Mouse (Mus musculus) lung, postnatal 14 days (tissue): ENCODE results near the gene Txk.

Experiments
- DNase-seq: peaks from one replicate; pipeline ENCODE4 v3.0.0; 2021

The Txk gene

DNA sequence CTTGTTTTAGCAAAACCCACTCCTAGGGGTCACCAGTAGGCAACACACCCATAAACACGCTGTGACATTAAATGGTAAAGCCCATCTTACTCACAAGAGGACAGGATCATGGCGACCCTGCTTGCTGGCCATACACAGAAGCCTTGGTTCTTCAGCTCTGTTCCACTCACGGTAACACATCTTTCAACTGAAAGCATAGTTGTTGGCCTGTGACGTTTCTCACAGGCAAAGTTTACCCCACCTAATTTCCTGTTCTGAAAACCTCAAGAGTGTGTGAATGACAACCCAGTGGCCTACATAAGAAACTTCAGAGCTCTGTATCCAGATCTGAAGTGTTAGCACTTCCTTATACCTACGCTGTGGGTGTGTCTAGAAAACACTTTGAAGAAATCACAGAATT, at the start of gene Txk:
Gene Txk (minus strand): TSS at position 193 of the 400 bp plus-strand sequence.
- DNase-seq, result no peak

- DNase-seq, result no peak
Measured at GRCm38 (mm10) chr5:72798563-72798962, 46.0 kb upstream of the Txk start.

DNA sequence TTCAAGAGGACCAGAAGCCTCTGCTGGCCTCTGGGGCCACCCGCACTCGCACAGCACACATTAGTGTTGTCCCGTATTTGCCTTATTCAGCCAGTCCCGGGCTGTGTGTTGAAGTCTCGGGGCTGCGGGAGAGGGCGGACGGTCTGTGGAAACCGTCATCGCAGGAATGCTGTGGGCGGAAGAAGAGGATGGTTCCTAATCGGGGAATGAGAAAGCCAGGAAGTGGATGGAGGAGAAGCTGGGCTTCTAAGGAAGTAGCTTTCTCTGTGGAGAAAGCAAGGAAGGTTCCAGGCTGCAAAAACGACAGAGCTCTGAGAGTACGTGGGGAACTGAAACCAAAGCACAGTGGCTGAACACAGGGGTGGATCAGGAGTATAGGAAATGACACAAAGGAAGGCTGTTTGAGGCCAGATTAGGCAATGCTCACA, 43.6 kb upstream of the Txk start:
- peak; percentile 42 for DNase-seq

DNA sequence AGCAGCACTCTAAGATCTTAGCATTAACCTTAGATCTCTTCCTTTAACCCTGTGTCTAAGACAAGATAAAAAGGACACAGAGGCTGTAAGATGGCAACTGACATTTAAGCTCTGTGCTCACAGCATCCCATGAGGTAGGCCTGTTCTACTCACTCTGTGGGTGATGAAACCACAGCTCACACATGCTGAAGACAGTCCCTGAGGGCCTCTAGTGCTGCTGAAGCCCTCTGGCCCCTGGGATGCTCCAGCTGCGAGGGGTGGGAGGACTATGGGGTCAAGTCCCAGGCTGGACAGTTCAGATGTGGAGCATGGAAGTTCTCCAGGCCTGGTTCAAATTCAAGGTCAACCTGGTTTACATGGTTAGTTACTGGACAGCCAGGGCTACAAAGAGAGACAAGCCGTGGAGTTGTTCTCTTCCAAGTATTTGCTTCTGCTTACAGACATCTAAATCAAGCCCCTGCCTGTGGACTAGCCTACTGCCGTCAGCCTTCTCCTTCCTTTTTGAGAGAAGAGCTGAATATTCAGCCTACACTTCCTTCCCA, 40.8 kb upstream of the Txk start:
- DNase-seq, result no peak

- no peak for DNase-seq
Measured at GRCm38 (mm10) chr5:72791789-72792188, 39.2 kb upstream of the Txk start.

DNA sequence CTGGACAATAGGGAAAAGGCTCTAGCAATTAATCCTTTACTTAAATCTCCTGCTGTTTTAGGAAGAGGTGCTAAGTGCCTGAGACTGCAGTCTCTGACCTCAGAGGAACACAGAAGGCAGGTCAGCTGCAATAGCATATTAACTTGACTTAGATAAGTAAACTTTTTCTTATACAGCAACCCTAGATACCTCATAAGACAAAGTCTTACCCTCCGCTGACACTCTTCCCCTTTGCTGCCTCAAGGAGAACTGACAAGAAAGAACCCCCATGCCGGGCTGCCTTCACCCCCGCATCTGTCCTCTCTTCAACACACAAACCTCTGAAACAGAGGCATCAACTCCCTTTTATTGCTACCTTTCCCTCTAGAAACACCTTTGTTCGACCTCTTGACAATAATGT, 38.8 kb upstream of the Txk start:
- DNase-seq, result no peak

DNA sequence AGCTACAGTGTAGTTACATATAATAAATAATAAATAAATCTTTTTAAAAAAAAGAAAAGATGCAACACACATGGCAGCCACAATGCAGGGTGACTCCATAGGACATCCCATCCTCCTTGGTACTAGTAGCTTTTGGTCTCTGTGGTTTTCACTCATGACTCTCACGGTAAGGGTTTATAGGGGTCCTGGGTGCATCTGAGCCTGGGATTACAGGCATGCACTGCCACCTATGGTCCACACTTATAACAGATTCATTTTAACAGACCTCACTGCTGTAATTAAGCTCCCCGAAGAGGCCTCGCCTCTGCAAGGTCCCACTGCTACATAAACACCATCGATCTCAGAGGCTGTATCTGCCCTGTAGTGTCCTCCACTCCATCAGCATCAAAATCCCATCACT, 32.9 kb upstream of the Txk start:
- no peak for DNase-seq

DNA sequence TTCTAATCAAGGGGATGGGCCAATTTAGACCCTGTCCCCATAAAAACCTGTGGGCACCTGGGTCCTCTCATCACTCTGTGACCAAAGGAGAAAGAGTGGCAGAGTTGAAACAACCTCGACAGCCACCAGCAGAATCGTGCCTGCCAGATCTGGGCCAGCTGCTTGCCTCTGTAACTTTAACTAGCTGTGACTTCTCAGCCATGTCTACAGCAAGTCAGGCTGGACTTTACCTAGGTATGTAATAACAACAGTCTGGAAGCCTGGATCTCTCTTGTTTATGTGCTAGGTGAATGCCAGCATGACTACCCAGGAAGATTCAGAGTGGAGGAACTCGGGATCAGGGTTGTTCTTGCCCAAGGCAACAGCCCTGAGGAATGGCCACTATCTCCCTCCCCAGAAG, 32.1 kb upstream of the Txk start:
- no peak for DNase-seq

DNA sequence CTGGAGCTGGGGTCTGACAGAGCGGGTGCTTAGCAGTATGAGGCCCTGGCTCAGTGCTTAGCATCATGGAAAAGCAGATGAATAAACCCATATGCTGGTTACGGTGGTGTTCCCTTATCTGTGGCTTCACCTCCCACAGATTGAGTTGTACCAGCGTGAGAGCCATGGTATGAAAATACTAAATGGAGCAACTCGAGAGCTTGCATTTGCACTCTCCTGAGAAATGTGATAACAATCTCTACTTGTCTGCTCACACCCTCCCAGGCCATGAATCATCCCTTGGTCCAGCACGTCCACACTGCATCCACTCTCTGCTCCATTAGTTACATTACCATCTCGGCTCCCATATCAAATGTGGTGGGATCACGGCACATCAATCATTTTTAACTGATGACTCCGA, 31.4 kb upstream of the Txk start:
- no peak for DNase-seq

GRCm38 (mm10) chr5:72783123-72783522, 30.5 kb upstream of the Txk start:
- DNase-seq, result no peak

- no peak for DNase-seq
Measured at GRCm38 (mm10) chr5:72781776-72782175, 29.2 kb upstream of the Txk start.

GRCm38 (mm10) chr5:72776595-72776994, 24.0 kb upstream of the Txk start:
- no peak for DNase-seq

GRCm38 (mm10) chr5:72776127-72776526, 23.6 kb upstream of the Txk start:
- no peak for DNase-seq

GRCm38 (mm10) chr5:72769841-72770240, 17.3 kb upstream of the Txk start:
- DNase-seq, result no peak

- no peak for DNase-seq
Measured at GRCm38 (mm10) chr5:72763546-72763945, 11.0 kb upstream of the Txk start.

GRCm38 (mm10) chr5:72763025-72763424, 10.4 kb upstream of the Txk start:
- no peak for DNase-seq

DNA sequence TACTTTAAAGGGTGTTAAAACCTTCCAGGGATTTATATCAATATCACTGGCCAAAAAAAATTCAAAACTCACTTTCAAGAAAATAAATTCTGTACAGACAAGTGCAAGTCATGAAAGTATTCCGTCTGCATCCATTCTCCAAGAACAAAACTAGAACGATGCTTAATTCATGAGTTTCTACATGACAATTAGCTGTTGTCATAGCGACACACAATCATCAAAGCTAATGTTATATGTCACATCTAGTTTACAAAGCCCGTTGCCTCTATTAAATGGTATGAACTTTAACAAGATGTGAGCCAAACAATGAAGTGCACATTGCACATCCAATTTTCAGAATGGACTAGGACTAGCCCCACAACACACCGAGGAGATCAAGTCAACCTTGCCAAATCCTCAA, 9.2 kb upstream of the Txk start:
- no peak for DNase-seq

- no peak for DNase-seq
Measured at GRCm38 (mm10) chr5:72761237-72761636, 8.7 kb upstream of the Txk start.

DNA sequence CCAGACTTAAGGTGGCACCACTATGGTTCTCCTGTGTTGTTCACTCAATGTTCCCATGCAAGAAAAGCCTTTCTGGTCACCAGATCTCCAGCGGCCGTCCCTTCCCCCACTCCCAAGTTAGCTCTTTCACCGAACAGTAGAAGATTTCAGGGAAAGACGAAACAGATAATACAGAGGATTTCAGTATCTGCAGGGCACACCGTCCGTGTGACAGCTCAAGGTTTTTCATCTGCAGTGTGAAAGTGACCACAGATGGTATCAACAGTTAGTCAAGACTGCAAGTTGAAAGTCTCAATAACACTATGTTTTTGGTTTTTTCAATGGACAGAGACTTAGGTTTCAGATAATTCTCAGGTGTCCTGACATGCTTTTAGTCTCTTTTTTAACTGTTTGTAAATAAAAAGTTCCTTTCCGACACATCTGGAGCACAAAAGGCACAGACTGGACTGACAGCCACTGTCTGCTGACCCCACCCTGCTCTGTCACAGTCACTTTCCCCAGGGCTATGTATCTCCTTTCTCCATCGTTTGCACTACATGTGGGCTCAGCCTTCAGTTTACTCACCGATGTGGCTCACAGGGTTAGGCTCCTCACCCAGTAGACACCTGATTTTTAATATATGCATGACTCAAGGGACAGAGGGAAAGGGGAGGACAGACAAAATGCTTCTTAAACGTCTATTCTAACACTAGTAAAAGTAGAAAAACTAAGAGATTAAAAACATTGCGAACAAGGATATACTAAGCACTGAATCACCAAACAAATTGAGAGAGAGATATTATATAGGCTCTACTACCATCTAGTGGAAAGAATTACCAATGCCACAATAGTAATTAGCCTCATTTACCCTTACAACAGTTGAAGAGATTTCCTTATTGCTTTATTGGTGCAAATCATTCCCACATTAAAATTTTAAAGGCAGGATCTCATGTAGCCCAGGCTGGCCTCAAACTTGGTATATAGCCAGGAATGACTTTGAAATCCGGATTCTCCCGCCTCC, 6.6 kb upstream of the Txk start:
- DNase-seq, result no peak

GRCm38 (mm10) chr5:72757155-72757773, 4.7 kb upstream of the Txk start:
- no peak for DNase-seq

- DNase-seq, result no peak
Measured at GRCm38 (mm10) chr5:72755941-72756340, 3.4 kb upstream of the Txk start.

DNA sequence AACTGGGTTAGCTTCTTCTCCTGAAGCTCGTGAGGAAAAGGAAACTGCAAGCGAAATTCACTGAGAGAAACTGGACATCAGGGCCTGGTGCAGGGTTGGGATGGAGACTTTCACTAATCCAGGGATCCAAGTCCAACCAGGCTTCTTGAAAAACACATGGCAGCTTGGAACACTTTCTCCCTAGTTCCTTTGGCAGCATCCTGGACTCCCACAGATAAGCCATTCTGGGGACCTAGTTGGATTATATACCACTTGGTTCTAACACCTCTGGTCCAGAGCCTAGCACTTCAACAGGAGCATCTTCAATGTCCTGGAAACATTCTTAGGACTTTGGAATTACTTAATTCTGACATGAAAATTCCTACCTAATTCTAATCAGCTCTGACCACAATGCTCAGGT, 2.5 kb upstream of the Txk start:
- DNase-seq, result no peak

DNA sequence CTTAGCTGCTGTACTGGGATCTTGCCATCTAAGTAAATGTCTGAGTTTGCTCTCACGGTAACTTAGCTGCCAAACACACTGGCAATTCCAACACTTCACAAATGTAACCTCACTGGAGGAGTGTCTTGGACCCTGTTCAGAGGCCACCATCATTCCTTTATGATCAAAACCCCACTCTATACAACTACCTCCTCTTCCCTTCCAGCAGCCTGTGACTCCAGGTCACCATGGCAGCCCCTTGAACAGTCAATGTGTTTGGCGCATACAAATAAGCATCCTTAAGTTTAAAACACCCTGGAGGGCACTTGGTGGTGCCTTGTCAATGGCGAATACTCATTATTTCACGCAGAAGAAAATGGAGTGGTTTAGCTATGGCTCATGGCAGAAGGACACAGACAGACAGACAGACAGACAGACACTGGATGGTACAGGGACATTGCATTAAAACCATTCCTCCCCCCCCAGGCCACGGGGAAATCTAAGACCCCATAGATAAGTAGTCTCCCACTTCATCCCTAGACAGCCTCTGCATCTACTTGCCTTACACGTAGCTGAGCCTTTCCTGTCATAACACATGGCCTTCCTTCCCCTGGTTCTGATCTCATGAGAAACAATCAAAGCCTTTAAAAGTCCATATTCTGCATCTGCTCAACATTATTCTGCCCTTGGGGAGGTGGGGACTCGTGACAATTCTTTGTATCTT, 1.4 kb downstream of the Txk start:
- no peak for DNase-seq
